Mouse (Mus musculus): ENCODE data around the gene Elmsan1. TPM values are rescaled to one million over a fixed set of nuclear protein-coding genes. Genes with fewer than 3 reads are reported as not detected.

The Elmsan1 gene
- polyA plus RNA-seq, 1 experiment from 2014 or later: 6.1 TPM

GRCm38 (mm10) chr12:84219121-84219561 is 460 bp upstream of the Elmsan1 start:
- DNase-seq (ENCODE audit: low spot score) (no peak), ATAC-seq (ENCODE audit: low FRiP score) (0 out of 2 replicates have a peak, but pooled peaks have one; percentile 1)
- Histone ChIP-seq H3K36me3 (ENCODE audit: control insufficient read depth, insufficient read depth, low read length) (no peaks in the 10 kb centered on the region), H3K27ac (ENCODE audit: low read depth, low read length) (peak overlapping the region; percentile 61; the same call in 1 of the 2 replicates), H3K4me1 (replicated peaks; ENCODE audit: control insufficient read depth, insufficient read depth, low read length) (peaks cover 8% of the 10 kb centered on the region), H3K4me3 (ENCODE audit: low read depth, low read length) (peak overlapping the region; percentile 55), H3K9me3 (ENCODE audit: control insufficient read depth, low read length) (no peaks in the 10 kb centered on the region), H3K27me3 (ENCODE audit: control insufficient read depth, insufficient read depth, low read length) (no peaks in the 10 kb centered on the region), H3K4me2 (replicated peaks; ENCODE audit: low read depth, low read length) (peak overlapping the region; percentile 72), H3K9ac (ENCODE audit: low read depth, low read length) (peak overlapping the region; percentile 65)
- WGBS: 5% methylated on average over 14 of the region's 14 CpGs

- 5% methylated on average over 21 of the region's 21 CpGs for WGBS
- H3K4me1 ChIP-seq (replicated peaks; ENCODE audit: control insufficient read depth, insufficient read depth, low read length): peaks cover 8% of the 10 kb centered on the region
Observed at GRCm38 (mm10) chr12:84217508-84218131, 1.1 kb downstream of the Elmsan1 start.

GRCm38 (mm10) chr12:84217111-84217507 is 1.6 kb downstream of the Elmsan1 start:
- WGBS: 42% methylated on average over 4 of the region's 4 CpGs
- Histone ChIP-seq H3K27me3 (ENCODE audit: control insufficient read depth, insufficient read depth, low read length) (no peaks in the 10 kb centered on the region), H3K4me2 (replicated peaks; ENCODE audit: low read depth, low read length) (peak overlapping the region; percentile 72), H3K4me3 (ENCODE audit: low read depth, low read length) (peak overlapping the region; percentile 55; the same call in 1 of the 2 replicates), H3K9ac (ENCODE audit: low read depth, low read length) (no peak overlapping the region), H3K9me3 (ENCODE audit: control insufficient read depth, low read length) (no peaks in the 10 kb centered on the region), H3K27ac (ENCODE audit: low read depth, low read length) (no peak overlapping the region), H3K4me1 (replicated peaks; ENCODE audit: control insufficient read depth, insufficient read depth, low read length) (peaks cover 8% of the 10 kb centered on the region), H3K36me3 (ENCODE audit: control insufficient read depth, insufficient read depth, low read length) (no peaks in the 10 kb centered on the region)
- 0 out of 2 replicates have a peak, but pooled peaks have one; percentile 17 for ATAC-seq (ENCODE audit: low FRiP score)
- no peak for DNase-seq (ENCODE audit: low spot score)

More at GRCm38 (mm10) chr12:84217508-84218131, 1.1 kb downstream of the Elmsan1 start:
- no peaks in the 10 kb centered on the region for H3K9me3 ChIP-seq (ENCODE audit: control insufficient read depth, low read length)
- H3K36me3 ChIP-seq (ENCODE audit: control insufficient read depth, insufficient read depth, low read length): no peaks in the 10 kb centered on the region
- DNase-seq (ENCODE audit: low spot score) (peak; percentile 67), ATAC-seq (ENCODE audit: low FRiP score) (peak; percentile 68)
- peak overlapping the region; percentile 61 for H3K27ac ChIP-seq (ENCODE audit: low read depth, low read length)
- H3K9ac ChIP-seq (ENCODE audit: low read depth, low read length): peak overlapping the region; percentile 65
- no peaks in the 10 kb centered on the region for H3K27me3 ChIP-seq (ENCODE audit: control insufficient read depth, insufficient read depth, low read length)
- peak overlapping the region; percentile 55 for H3K4me3 ChIP-seq (ENCODE audit: low read depth, low read length)
- H3K4me2 ChIP-seq (replicated peaks; ENCODE audit: low read depth, low read length): peak overlapping the region; percentile 72

GRCm38 (mm10) chr12:84215758-84216440 is 2.8 kb downstream of the Elmsan1 start:
- no peak overlapping the region for H3K27ac ChIP-seq (ENCODE audit: low read depth, low read length)
- H3K27me3 ChIP-seq (ENCODE audit: control insufficient read depth, insufficient read depth, low read length): no peaks in the 10 kb centered on the region
- ATAC-seq (ENCODE audit: low FRiP score): no peak
- H3K9ac ChIP-seq (ENCODE audit: low read depth, low read length): no peak overlapping the region
- WGBS: 62% methylated on average over 9 of the region's 11 CpGs
- peaks cover 8% of the 10 kb centered on the region for H3K4me1 ChIP-seq (replicated peaks; ENCODE audit: control insufficient read depth, insufficient read depth, low read length)
- no peaks in the 10 kb centered on the region for H3K9me3 ChIP-seq (ENCODE audit: control insufficient read depth, low read length)
- no peak overlapping the region for H3K4me3 ChIP-seq (ENCODE audit: low read depth, low read length)
- H3K36me3 ChIP-seq (ENCODE audit: control insufficient read depth, insufficient read depth, low read length): no peaks in the 10 kb centered on the region
- DNase-seq (ENCODE audit: low spot score): no peak
- H3K4me2 ChIP-seq (replicated peaks; ENCODE audit: low read depth, low read length): no peak overlapping the region

GRCm38 (mm10) chr12:84214495-84215175 is 4.0 kb downstream of the Elmsan1 start:
- H3K4me2 ChIP-seq (replicated peaks; ENCODE audit: low read depth, low read length): no peak overlapping the region
- no peak overlapping the region for H3K4me3 ChIP-seq (ENCODE audit: low read depth, low read length)
- ATAC-seq (ENCODE audit: low FRiP score): no peak
- DNase-seq (ENCODE audit: low spot score): no peak
- no peaks in the 10 kb centered on the region for H3K27me3 ChIP-seq (ENCODE audit: control insufficient read depth, insufficient read depth, low read length)
- 59% methylated on average over 14 of the region's 14 CpGs for WGBS
- no peak overlapping the region for H3K9ac ChIP-seq (ENCODE audit: low read depth, low read length)
- H3K4me1 ChIP-seq (replicated peaks; ENCODE audit: control insufficient read depth, insufficient read depth, low read length): peaks cover 8% of the 10 kb centered on the region
- no peaks in the 10 kb centered on the region for H3K36me3 ChIP-seq (ENCODE audit: control insufficient read depth, insufficient read depth, low read length)
- H3K9me3 ChIP-seq (ENCODE audit: control insufficient read depth, low read length): no peaks in the 10 kb centered on the region
- no peak overlapping the region for H3K27ac ChIP-seq (ENCODE audit: low read depth, low read length)

GRCm38 (mm10) chr12:84212297-84212696 is 6.4 kb downstream of the Elmsan1 start:
- H3K4me2 ChIP-seq (replicated peaks; ENCODE audit: low read depth, low read length): no peak overlapping the region
- no peak overlapping the region for H3K9ac ChIP-seq (ENCODE audit: low read depth, low read length)
- DNase-seq (ENCODE audit: low spot score) (no peak), ATAC-seq (ENCODE audit: low FRiP score) (no peak)
- no peaks in the 10 kb centered on the region for H3K27me3 ChIP-seq (ENCODE audit: control insufficient read depth, insufficient read depth, low read length)
- peaks cover 5% of the 10 kb centered on the region for H3K4me1 ChIP-seq (replicated peaks; ENCODE audit: control insufficient read depth, insufficient read depth, low read length)
- 70% methylated on average over 4 of the region's 4 CpGs for WGBS
- no peaks in the 10 kb centered on the region for H3K9me3 ChIP-seq (ENCODE audit: control insufficient read depth, low read length)
- H3K4me3 ChIP-seq (ENCODE audit: low read depth, low read length): no peak overlapping the region
- no peak overlapping the region for H3K27ac ChIP-seq (ENCODE audit: low read depth, low read length)
- H3K36me3 ChIP-seq (ENCODE audit: control insufficient read depth, insufficient read depth, low read length): no peaks in the 10 kb centered on the region

GRCm38 (mm10) chr12:84211021-84211538 is 7.6 kb downstream of the Elmsan1 start:
- no peak overlapping the region for H3K4me3 ChIP-seq (ENCODE audit: low read depth, low read length)
- no peak overlapping the region for H3K27ac ChIP-seq (ENCODE audit: low read depth, low read length)
- ATAC-seq (ENCODE audit: low FRiP score) (no peak), DNase-seq (ENCODE audit: low spot score) (no peak)
- peaks cover 5% of the 10 kb centered on the region; the same call in 1 of the 2 replicates for H3K4me1 ChIP-seq (replicated peaks; ENCODE audit: control insufficient read depth, insufficient read depth, low read length)
- H3K4me2 ChIP-seq (replicated peaks; ENCODE audit: low read depth, low read length): no peak overlapping the region
- no peaks in the 10 kb centered on the region for H3K9me3 ChIP-seq (ENCODE audit: control insufficient read depth, low read length)
- no peak overlapping the region for H3K9ac ChIP-seq (ENCODE audit: low read depth, low read length)
- 54% methylated on average over 9 of the region's 9 CpGs for WGBS
- no peaks in the 10 kb centered on the region for H3K27me3 ChIP-seq (ENCODE audit: control insufficient read depth, insufficient read depth, low read length)
- no peaks in the 10 kb centered on the region for H3K36me3 ChIP-seq (ENCODE audit: control insufficient read depth, insufficient read depth, low read length)

GRCm38 (mm10) chr12:84210288-84210687 is 8.4 kb downstream of the Elmsan1 start:
- Histone ChIP-seq H3K36me3 (ENCODE audit: control insufficient read depth, insufficient read depth, low read length) (no peaks in the 10 kb centered on the region), H3K9me3 (ENCODE audit: control insufficient read depth, low read length) (no peaks in the 10 kb centered on the region), H3K9ac (ENCODE audit: low read depth, low read length) (no peak overlapping the region), H3K27ac (ENCODE audit: low read depth, low read length) (no peak overlapping the region), H3K4me1 (replicated peaks; ENCODE audit: control insufficient read depth, insufficient read depth, low read length) (peaks cover 2% of the 10 kb centered on the region; the same call in 1 of the 2 replicates), H3K27me3 (ENCODE audit: control insufficient read depth, insufficient read depth, low read length) (no peaks in the 10 kb centered on the region), H3K4me2 (replicated peaks; ENCODE audit: low read depth, low read length) (no peak overlapping the region), H3K4me3 (ENCODE audit: low read depth, low read length) (no peak overlapping the region)
- ATAC-seq (ENCODE audit: low FRiP score): no peak
- no peak for DNase-seq (ENCODE audit: low spot score)
- 90% methylated on average over 11 of the region's 11 CpGs for WGBS

Data from hindbrain, embryonic 11.5 days (tissue).